Mouse (Mus musculus) limb, embryonic 13.5 days (tissue): Measurements from ENCODE around the gene Setd1a. TPM values are rescaled to one million over a fixed set of nuclear protein-coding genes. Genes with fewer than 3 reads are reported as not detected.
"Not testable (repeated sequence)": the region's sequence is repeated elsewhere in the genome, so short reads cannot be mapped to it uniquely, and the experiment has no call there.

Experiments
- ATAC-seq: fragments of 200-750 bp; cut with Nextera tagmentation; 2 replicates; pipeline ENCODE4 v1.8.0; 2017; ENCODE audit warnings: low read depth, moderate number of reproducible peaks, moderate TSS enrichment; ENCODE audit not compliant: low FRiP score
- H3K27ac ChIP-seq: fragments of 300-500 bp; sonication (generic); 2 replicates; pipeline ENCODE4 v1.5.1; 2015; ENCODE audit warnings: inconsistent platforms, mild to moderate bottlenecking, moderate library complexity
- H3K27me3 ChIP-seq: fragments of 300-500 bp; sonication (generic); 2 replicates; pipeline ENCODE4 v1.6.1; 2015; ENCODE audit warnings: mild to moderate bottlenecking, inconsistent platforms
- H3K36me3 ChIP-seq: fragments of 300-500 bp; sonication (generic); 2 replicates; pipeline ENCODE4 v1.6.1; 2015; ENCODE audit warnings: inconsistent platforms, mild to moderate bottlenecking, moderate library complexity
- H3K4me1 ChIP-seq: fragments of 300-500 bp; sonication (generic); 2 replicates; pipeline ENCODE4 v1.6.1; 2015; ENCODE audit warnings: inconsistent platforms
- H3K4me2 ChIP-seq: fragments of 300-500 bp; sonication (generic); replicated peaks from 2 replicates; pipeline ENCODE4 v1.6.1; 2015; ENCODE audit warnings: inconsistent platforms, mild to moderate bottlenecking, moderate library complexity
- H3K4me3 ChIP-seq: fragments of 300-500 bp; sonication (generic); 2 replicates; pipeline ENCODE4 v1.5.1; 2015; ENCODE audit warnings: moderate library complexity, mild to moderate bottlenecking, inconsistent platforms
- H3K9ac ChIP-seq: fragments of 300-500 bp; sonication (generic); 2 replicates; pipeline ENCODE4 v1.6.1; 2015; ENCODE audit warnings: mild to moderate bottlenecking, inconsistent platforms
- H3K9me3 ChIP-seq: fragments of 300-500 bp; sonication (generic); 2 replicates; pipeline ENCODE4 v1.6.1; 2016; ENCODE audit warnings: inconsistent platforms
- WGBS: fragments of 180-500 bp; shearing (Covaris S2); methylation state at CpG from one replicate; pipeline ENCODE4 v1.1.7; 2015; 5-methylcytosine and 5-hydroxymethylcytosine counted together
- polyA plus RNA-seq: library from polyadenylated mRNA; unstranded; fragments of >200 nt; fragmentation: Nextera tagmentation; extraction: Ambion mirVana; gene quantifications from 2 replicates; pipeline ENCODE4 v1.2.1, GENCODE M21; 2015

Setd1a gene
- polyA plus RNA-seq: 28.1 and 30.8 TPM in 2 replicates

DNA sequence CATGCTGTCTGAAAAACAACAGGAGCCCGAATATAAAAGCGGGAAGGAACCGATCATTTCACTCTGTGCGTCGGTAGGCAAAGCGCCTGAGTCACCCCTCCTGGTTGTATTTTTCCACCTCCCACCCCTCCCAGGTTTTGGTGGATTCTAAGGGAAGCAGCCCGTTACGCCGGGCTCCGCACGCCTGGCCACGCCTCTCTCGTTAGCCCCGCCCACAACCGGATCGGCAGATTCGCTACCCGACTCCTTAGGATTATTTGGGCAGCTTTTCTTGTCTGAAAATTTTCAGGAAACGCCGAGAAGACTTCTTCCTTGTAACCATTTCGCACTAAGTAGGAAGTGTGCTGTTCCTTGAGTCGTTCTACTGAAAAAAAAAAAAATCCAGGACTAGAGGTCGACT is at the start of gene Setd1a:
Setd1a (plus strand) TSS at position 245 of the 400 bp plus-strand sequence.
- Histone ChIP-seq H3K4me3 (peak within 1 kb of the TSS; percentile 74), H3K4me1 (peaks cover 30% of the 10 kb centered on the region), H3K4me2 (peak within 1 kb of the TSS; percentile 81), H3K36me3 (peaks cover 36% of the 10 kb centered on the region), H3K9ac (peak within 1 kb of the TSS; percentile 92), H3K27ac (peak within 1 kb of the TSS; percentile 97), H3K27me3 (no peaks in the 10 kb centered on the region), H3K9me3 (no peaks in the 10 kb centered on the region)
- peak; percentile 64 for ATAC-seq
- under 1% methylated on average over 23 of the region's 23 CpGs for WGBS

DNA sequence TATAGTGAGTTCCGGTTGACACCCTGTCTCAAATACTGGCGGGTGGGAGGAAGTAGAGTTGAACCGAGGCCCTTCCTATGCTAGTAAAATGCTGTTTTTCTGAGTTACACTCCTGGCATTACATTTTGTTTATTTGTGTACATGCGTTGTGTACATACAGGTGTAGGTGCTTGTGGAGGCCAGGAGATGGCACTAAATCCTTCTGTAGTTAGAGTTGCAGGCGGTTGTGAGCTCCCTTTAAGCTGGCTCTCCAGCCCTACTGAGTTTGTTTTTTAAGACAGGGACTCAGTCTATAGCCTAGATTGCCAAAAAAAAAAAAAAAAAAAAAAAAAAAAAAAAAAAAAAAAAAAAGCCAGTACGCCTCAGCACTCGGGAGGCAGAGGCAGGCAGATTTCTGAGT is 48.6 kb upstream of the Setd1a start:
- WGBS: 88% methylated on average over 7 of the region's 7 CpGs
- Histone ChIP-seq H3K4me1 (no peaks in the 10 kb centered on the region), H3K9me3 (no peaks in the 10 kb centered on the region), H3K4me3 (no peak overlapping the region), H3K9ac (no peak overlapping the region), H3K4me2 (no peak overlapping the region), H3K27me3 (no peaks in the 10 kb centered on the region), H3K36me3 (no peaks in the 10 kb centered on the region), H3K27ac (no peak overlapping the region)
- ATAC-seq: no peak

DNA sequence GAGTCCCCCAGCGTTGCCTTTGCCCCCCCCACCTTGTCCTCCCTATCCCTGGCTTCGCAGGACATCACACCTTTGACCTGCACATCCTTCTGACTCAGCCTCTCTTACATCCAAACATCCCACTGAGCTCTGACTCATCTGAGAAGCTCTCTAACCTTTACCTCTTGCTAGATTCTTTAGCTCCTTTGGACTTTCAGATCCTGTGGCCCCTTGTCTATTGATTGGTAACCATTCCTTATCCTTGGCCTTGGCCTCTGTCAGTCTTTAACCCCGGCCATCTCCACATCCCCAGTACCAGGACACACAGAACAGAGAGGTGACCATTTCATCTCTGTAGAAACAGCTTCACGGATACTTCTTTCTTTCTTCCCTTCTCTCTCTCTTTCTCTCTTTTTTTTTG is 46.3 kb upstream of the Setd1a start:
- ATAC-seq: no peak
- Histone ChIP-seq H3K4me1 (no peaks in the 10 kb centered on the region), H3K4me3 (no peak overlapping the region), H3K36me3 (no peaks in the 10 kb centered on the region), H3K9me3 (no peaks in the 10 kb centered on the region), H3K9ac (no peak overlapping the region), H3K27me3 (no peaks in the 10 kb centered on the region), H3K27ac (no peak overlapping the region), H3K4me2 (no peak overlapping the region)
- WGBS: 68% methylated on average over 4 of the region's 4 CpGs

DNA sequence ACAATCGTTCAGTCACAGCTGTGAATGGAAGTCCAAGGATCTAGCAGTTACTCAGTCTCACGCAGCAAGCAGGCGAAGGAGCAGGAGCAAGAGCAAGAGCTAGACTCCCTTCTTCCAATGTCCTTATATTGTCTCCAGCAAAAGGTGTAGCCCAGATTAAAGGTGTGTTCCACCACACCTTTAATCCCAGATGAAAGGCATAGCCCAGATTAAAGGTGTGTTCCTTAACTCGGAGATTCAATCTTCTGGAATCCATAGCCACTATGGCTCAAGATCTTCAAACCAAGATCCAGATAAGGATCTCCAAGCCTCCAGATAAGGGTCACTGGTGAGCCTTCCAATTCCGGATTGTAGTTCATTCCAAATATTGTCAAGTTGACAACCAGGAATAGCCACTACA is 44.4 kb upstream of the Setd1a start, which contains the start of gene Ctf2:
Ctf2 (minus strand) TSS at position 101 of the 400 bp plus-strand sequence.
- H3K4me3 ChIP-seq, H3K4me2 ChIP-seq, H3K36me3 ChIP-seq, H3K27ac ChIP-seq, H3K9ac ChIP-seq, ATAC-seq, H3K9me3 ChIP-seq, H3K4me1 ChIP-seq, H3K27me3 ChIP-seq: not testable (repeated sequence)
- 100% methylated on average over 1 of the region's 5 CpGs for WGBS

DNA sequence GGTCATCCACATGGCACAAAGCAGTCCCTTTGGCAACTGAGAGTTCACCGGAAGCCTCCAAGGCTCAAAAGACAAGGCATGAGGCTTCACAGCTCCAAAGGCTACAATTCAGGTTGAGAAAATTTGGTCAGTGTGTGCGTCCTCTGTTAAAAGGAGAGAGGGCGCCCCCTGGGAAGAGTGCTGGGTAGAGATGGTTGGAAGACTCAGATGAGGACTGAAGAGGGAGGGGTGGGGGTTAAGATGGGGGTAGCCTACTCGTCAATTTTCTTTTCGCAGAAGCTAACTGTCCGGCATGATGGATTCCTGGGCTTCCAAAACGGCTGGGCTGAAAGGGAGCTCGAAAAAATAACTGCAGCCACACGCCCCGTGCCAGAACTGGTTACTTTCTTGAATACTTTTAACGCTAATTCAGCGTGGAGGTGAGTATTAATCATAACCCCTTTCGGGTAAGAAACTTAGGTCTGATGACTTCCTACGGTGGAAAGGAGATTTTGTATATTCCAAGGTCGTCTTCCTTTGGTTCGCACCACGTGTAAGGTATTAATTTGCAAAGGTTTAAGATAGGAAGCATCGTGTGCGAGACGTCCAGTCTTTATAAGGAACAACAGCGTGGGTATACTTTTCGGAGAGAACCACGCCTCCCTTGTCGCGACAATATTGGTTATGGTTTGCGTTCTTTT is 32.0 kb upstream of the Setd1a start, which contains the start of gene Fbxl19:
Fbxl19 (plus strand) TSS at position 178 of the 680 bp plus-strand sequence.
- WGBS: 1% methylated on average over 26 of the region's 26 CpGs

DNA sequence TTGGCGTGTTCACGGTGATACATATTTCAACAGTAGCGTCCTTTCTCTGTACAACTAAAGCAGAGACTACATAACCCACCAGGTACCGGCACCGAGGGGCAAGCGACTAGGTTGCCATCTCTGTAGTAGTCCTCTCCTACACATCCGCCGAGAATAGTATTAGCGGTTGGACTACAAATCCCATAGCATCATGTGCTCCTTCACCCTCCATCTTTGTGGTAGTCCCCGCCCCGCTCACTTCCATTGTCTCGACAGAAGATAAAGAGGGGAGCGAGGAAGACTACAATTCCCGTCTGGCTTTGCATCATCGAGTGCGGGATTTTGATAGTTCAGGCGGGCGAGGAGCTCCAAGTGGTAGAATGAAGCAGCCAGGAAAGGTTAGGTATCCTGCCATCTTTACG is 31.2 kb upstream of the Setd1a start:
- Histone ChIP-seq H3K4me1 (peaks cover 22% of the 10 kb centered on the region), H3K4me2 (peak overlapping the region; percentile 85), H3K4me3 (peak overlapping the region; percentile 96), H3K27me3 (no peaks in the 10 kb centered on the region), H3K27ac (peak overlapping the region; percentile 93), H3K36me3 (peaks cover 25% of the 10 kb centered on the region), H3K9me3 (no peaks in the 10 kb centered on the region), H3K9ac (peak overlapping the region; percentile 92)
- WGBS: under 1% methylated on average over 19 of the region's 19 CpGs
- peak; percentile 85 for ATAC-seq

More for the DNA sequence above, 32.0 kb upstream of the Setd1a start, which contains the start of gene Fbxl19:
- Histone ChIP-seq H3K4me3 (peak within 1 kb of the TSS; percentile 96), H3K36me3 (peaks cover 17% of the 10 kb centered on the region), H3K27me3 (no peaks in the 10 kb centered on the region), H3K9me3 (no peaks in the 10 kb centered on the region), H3K9ac (peak within 1 kb of the TSS; percentile 92), H3K4me1 (peaks cover 22% of the 10 kb centered on the region), H3K4me2 (peak within 1 kb of the TSS; percentile 85), H3K27ac (peak within 1 kb of the TSS; percentile 93)
- no peak for ATAC-seq

DNA sequence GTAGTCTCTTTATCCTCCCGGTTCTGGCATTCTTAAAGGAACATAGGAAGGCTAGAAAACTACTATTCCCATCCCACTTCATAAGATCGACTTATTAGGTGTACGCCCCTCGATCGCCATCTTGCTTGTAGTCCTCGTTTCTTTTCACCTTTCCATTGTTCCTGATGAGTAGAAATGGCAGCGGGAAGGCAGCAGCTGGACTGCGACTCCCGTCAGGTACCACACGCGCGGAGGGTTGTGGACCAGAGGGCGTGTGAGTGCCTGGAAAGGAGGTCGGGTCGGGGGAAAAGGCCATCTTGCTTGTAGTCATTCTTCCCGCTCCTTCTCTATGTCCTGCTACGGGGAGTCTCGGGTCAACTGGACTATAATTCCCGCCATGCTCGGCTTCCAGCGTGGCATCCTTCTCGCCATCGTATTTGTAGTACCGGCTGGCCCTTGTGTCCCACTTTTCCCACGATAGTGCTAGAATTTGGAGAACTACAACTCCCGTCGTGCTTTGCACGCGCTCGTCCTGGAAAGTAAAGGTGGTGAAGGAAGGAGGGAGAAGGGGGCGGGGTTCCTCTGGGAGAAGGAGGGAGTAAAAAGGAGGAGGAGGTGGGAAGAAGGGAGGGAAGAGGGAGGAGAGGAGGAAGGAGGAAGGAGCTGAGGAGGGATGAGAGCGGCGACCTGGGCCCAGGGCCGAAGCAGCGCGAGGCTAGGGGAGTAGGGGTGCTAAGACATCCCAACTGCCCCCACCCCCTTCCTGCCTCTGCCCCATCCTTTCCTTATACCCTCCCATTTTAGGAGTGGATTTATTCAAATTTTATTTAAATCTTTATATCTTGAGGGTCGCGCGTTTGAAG is 30.6 kb upstream of the Setd1a start:
- H3K27ac ChIP-seq: peak overlapping the region; percentile 93
- H3K27me3 ChIP-seq: no peaks in the 10 kb centered on the region
- ATAC-seq: peak; percentile 91
- peaks cover 22% of the 10 kb centered on the region for H3K4me1 ChIP-seq
- peak overlapping the region; percentile 96 for H3K4me3 ChIP-seq
- WGBS: under 1% methylated on average over 39 of the region's 39 CpGs
- peak overlapping the region; percentile 85 for H3K4me2 ChIP-seq
- H3K36me3 ChIP-seq: peaks cover 31% of the 10 kb centered on the region
- no peaks in the 10 kb centered on the region for H3K9me3 ChIP-seq
- H3K9ac ChIP-seq: peak overlapping the region; percentile 92

DNA sequence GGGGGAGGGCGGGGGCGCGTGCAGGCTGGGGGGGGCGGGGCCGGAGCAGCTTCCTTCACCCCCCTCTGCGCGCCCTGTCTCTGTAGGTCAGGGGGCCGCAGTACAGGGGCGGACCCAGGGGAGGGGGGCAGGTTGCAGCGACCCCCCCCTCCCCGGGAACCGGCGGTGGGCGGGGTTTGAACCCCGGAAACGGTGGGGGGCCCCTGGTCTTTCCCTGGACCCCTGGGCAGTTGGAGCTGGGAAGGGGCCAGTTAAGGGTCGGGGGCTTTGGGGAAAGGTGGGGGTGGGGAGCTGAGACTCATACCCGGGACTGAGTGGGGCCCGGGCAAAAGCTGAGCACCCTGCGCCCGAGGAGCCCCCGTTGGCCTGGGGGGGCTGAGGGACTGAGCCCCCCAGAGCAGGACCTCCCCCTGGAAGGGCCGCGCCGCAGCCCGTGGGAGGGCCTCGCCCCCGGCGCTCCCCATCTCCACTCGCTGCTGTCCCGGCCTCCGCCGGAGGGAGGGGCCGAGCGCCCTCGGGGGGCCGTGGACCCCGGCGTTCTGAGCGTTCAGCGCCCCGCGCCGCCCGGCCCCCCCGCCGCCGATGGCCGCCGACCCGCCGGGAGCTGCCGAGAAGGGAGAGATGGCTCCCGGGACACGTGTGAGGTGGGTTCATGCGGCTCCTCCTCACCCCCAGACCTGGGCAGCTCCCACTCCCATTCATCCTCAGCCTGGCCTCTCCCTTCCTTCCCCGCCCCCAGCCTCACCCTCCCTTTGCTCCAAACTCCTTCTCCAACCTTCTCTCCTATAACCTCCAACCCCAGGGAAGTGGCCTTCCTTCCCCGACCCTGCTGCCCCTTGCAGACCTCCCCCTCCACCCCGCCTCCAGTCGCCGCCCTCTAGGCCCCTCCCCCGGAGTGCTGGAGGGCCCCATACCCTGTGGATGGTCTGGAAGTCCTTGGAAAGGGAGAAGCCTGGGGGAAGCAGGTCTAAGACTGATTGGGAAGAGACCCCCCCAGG is 29.7 kb upstream of the Setd1a start:
- Histone ChIP-seq H3K4me3 (peak overlapping the region; percentile 96), H3K4me1 (peaks cover 22% of the 10 kb centered on the region), H3K27ac (peak overlapping the region; percentile 93), H3K9me3 (no peaks in the 10 kb centered on the region), H3K4me2 (peak overlapping the region; percentile 85), H3K9ac (peak overlapping the region; percentile 92), H3K36me3 (peaks cover 40% of the 10 kb centered on the region), H3K27me3 (no peaks in the 10 kb centered on the region)
- peak; percentile 0; the same call in 1 of the 2 replicates for ATAC-seq
- under 1% methylated on average over 52 of the region's 62 CpGs for WGBS

DNA sequence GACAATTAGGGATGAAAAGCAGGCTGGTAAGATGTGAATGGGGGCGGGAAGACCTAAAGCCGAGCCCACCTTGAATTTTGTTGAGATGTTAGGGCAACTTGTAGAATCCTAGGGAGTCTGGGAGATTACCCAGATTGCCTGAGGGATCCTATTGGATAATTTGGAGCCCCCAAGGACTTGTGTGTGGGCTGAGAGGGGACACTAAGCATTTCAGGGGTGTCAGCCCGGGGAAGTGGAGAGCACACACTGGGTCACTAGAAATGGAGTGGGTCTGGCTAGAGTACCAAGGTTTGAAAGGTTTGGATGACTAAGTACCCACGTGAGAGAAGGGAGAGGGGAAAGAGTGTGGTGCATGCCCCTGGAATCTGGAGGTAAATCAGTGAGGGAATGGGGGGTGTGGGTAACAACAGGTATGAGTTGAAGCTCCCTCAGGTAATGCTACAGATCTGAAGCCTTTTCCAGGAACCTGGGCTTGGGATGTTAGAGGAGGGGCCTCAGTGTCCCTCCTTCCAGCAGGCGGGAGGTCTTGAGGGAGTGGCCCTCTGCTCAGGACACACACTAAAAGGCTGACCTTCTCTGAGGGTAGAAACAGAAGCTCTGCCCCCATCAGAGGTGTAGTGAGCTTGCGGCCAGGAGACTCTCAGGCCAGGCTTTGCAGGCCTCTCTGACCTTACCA is 28.8 kb upstream of the Setd1a start:
- Histone ChIP-seq H3K9ac (peak overlapping the region; percentile 92), H3K4me3 (peak overlapping the region; percentile 96), H3K27ac (peak overlapping the region; percentile 93; the same call in 1 of the 2 replicates), H3K27me3 (no peaks in the 10 kb centered on the region), H3K4me2 (peak overlapping the region; percentile 85), H3K4me1 (peaks cover 22% of the 10 kb centered on the region), H3K36me3 (peaks cover 49% of the 10 kb centered on the region), H3K9me3 (no peaks in the 10 kb centered on the region)
- ATAC-seq: no peak
- 31% methylated on average over 6 of the region's 6 CpGs for WGBS

DNA sequence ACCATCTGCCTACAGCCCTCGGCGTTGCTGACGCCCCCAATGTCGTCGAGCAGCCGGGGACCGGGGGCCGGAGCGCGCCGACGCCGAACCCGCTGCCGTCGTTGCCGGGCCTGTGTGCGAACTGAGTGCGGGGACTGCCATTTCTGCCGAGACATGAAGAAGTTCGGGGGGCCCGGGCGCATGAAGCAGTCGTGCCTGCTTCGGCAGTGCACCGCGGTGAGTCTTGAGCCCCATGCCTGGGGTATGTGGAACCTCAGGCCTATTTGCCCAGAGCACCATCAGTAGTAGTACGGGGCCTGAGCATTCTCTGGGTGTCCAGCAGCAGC is 28.3 kb upstream of the Setd1a start:
- 92% methylated on average over 28 of the region's 28 CpGs for WGBS
- peak overlapping the region; percentile 85 for H3K4me2 ChIP-seq
- ATAC-seq: no peak
- H3K9ac ChIP-seq: peak overlapping the region; percentile 92; the same call in 1 of the 2 replicates
- H3K27ac ChIP-seq: no peak overlapping the region
- H3K27me3 ChIP-seq: no peaks in the 10 kb centered on the region
- H3K36me3 ChIP-seq: peaks cover 54% of the 10 kb centered on the region
- no peaks in the 10 kb centered on the region for H3K9me3 ChIP-seq
- H3K4me1 ChIP-seq: peaks cover 27% of the 10 kb centered on the region
- H3K4me3 ChIP-seq: peak overlapping the region; percentile 96
